Mouse (Mus musculus) NIH3T3 (cell line): ENCODE results near the gene Emsy.

Source experiments
- DNase-seq: peaks from one replicate; pipeline ENCODE4 v3.0.0-alpha.2; 2012; ENCODE audit warnings: low read depth

Gene Emsy

GRCm38 (mm10) chr7:98667956-98668746, 11.6 kb upstream of the Emsy start:
- DNase-seq, result peak; percentile 93

GRCm38 (mm10) chr7:98665726-98666125, 9.1 kb upstream of the Emsy start:
- DNase-seq, result peak; percentile 34

GRCm38 (mm10) chr7:98665166-98665565, 8.6 kb upstream of the Emsy start:
- DNase-seq, result peak; percentile 75

- peak; percentile 88 for DNase-seq
Measured at GRCm38 (mm10) chr7:98655681-98656530, 677 bp downstream of the Emsy start.

GRCm38 (mm10) chr7:98651651-98652050, 4.9 kb downstream of the Emsy start:
- DNase-seq, result no peak

GRCm38 (mm10) chr7:98644238-98644637, 12.3 kb downstream of the Emsy start:
- peak; percentile 28 for DNase-seq

GRCm38 (mm10) chr7:98636607-98637006, 20.0 kb downstream of the Emsy start:
- no peak for DNase-seq

GRCm38 (mm10) chr7:98633032-98633431, 23.6 kb downstream of the Emsy start:
- DNase-seq, result no peak

GRCm38 (mm10) chr7:98629947-98630346, 26.6 kb downstream of the Emsy start:
- no peak for DNase-seq

GRCm38 (mm10) chr7:98617739-98618138, 38.8 kb downstream of the Emsy start:
- no peak for DNase-seq

- DNase-seq, result no peak
Measured at GRCm38 (mm10) chr7:98612936-98613335, 43.6 kb downstream of the Emsy start.

- DNase-seq, result no peak
Measured at GRCm38 (mm10) chr7:98608520-98608919, 48.1 kb downstream of the Emsy start.

- peak; percentile 34 for DNase-seq
Measured at GRCm38 (mm10) chr7:98607158-98607557, 49.4 kb downstream of the Emsy start.

- DNase-seq, result no peak
Measured at GRCm38 (mm10) chr7:98601715-98602114, 54.9 kb downstream of the Emsy start.

- no peak for DNase-seq
Measured at GRCm38 (mm10) chr7:98597402-98597801, 59.2 kb downstream of the Emsy start.

- no peak for DNase-seq
Measured at GRCm38 (mm10) chr7:98594731-98595130, 61.9 kb downstream of the Emsy start.

GRCm38 (mm10) chr7:98593276-98593675, 63.3 kb downstream of the Emsy start:
- DNase-seq, result no peak

- peak; percentile 63 for DNase-seq
Measured at GRCm38 (mm10) chr7:98589028-98589427, 67.6 kb downstream of the Emsy start.

GRCm38 (mm10) chr7:98586313-98586712, 70.3 kb downstream of the Emsy start:
- peak; percentile 55 for DNase-seq

- no peak for DNase-seq
Measured at GRCm38 (mm10) chr7:98584555-98584954, 72.0 kb downstream of the Emsy start.

- DNase-seq, result no peak
Measured at GRCm38 (mm10) chr7:98581266-98581665, 75.3 kb downstream of the Emsy start.

GRCm38 (mm10) chr7:98580441-98580840, 76.1 kb downstream of the Emsy start:
- DNase-seq, result no peak

- DNase-seq, result no peak
Measured at GRCm38 (mm10) chr7:98579731-98580130, 76.9 kb downstream of the Emsy start.
